ENCODE assay signal across 27 mouse cellular contexts in the genomic region with DNA sequence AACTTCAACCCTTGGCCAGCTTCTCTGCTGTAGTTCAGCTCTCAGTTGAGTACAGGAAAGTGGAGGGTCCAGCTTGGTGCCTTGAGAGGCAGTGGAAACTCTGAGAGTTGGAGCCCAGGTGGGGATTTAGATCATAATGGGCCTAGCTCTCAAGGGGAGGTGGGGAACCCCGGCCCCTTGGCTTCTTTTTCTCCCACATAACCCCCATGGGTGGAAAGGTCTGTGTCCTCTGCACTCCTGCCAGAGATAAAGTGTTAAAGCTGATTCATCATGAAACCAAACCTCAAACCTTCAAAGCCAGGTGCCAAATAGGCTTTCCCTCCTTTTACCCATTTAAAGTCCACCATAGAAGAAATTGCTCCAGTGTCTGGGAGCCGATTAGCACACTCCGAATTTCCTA. TPM values are rescaled to one million over a fixed set of nuclear protein-coding genes. Genes with fewer than 3 reads are reported as not detected.
DNase-seq lines count a peak whose midpoint lies in the region; ATAC-seq and TF ChIP-seq lines count a peak whose summit lies in the region.
"Had no signal": no experiment of that assay in that cellular context is flagged by ENCODE, and none has a peak within 500 bp of the region (broad histone marks: within the 10 kb centered on the region; RNA-seq: fewer than 3 reads in every experiment).

No protein-coding gene starts in this region.

- TF ChIP-seq EP300 in CH12.LX (IDR thresholded peaks at IDR 0.05; ENCODE audit: low read length), result peak; percentile 74

- H3K9me3 ChIP-seq in megakaryocyte, embryonic 14.5 days, result no peaks in the 10 kb centered on the region
- no peaks in the 10 kb centered on the region for H3K9me3 ChIP-seq in CH12.LX (replicated peaks; ENCODE audit: low read length)
- H3K9me3 ChIP-seq: G1E had no signal

- TF ChIP-seq CTCF in CH12.LX (conservative IDR thresholded peaks at IDR 0.05 in 1 of 2, IDR thresholded peaks at IDR 0.05 in 1 of 2; ENCODE audit: low read depth in 2 of 2, low read length in 2 of 2), result no peak
- no peak for TF ChIP-seq CTCF in embryonic fibroblast, embryonic 13.5 days (IDR thresholded peaks at IDR 0.05; ENCODE audit: borderline replicate concordance, insufficient read depth, low read length)

- H3K27me3 ChIP-seq in megakaryocyte, embryonic 14.5 days (replicated peaks), result no peaks in the 10 kb centered on the region
- no peaks in the 10 kb centered on the region for H3K27me3 ChIP-seq in CH12.LX (replicated peaks)
- H3K27me3 ChIP-seq: Patski had no signal

- no peak for ATAC-seq in megakaryocyte, adult 5-6 weeks (ENCODE audit: poor library complexity, severe bottlenecking)
- ATAC-seq: activated CD4-positive, CD25-positive, alpha-beta regulatory T cell, adult 4 months; CD4-positive, CD25-positive, alpha-beta regulatory T cell, adult 4 months; Patski had no signal

- intact Hi-C loops in left cerebral cortex, postnatal 25 days (cut with DNase I), result no loop called here

- H3K4me2 ChIP-seq in CH12.LX (ENCODE audit: insufficient read depth, low read depth, poor library complexity, severe bottlenecking), result peak overlapping the region; percentile 44

- peaks cover 9% of the 10 kb centered on the region for H3K36me3 ChIP-seq in megakaryocyte, embryonic 14.5 days (replicated peaks; ENCODE audit: low read length)
- no peaks in the 10 kb centered on the region for H3K36me3 ChIP-seq in CH12.LX (replicated peaks in 1 of 2; ENCODE audit: control insufficient read depth in 1 of 2, insufficient read depth in 1 of 2, low read length in 1 of 2)
- H3K36me3 ChIP-seq: G1E had no signal

- no peaks in the 10 kb centered on the region for H3K79me2 ChIP-seq in CH12.LX (replicated peaks; ENCODE audit: control insufficient read depth, extremely low read depth, insufficient read depth, poor library complexity, severe bottlenecking)

- H3K4me3 ChIP-seq in megakaryocyte, embryonic 14.5 days (replicated peaks), result peak overlapping the region; percentile 59
- no peak overlapping the region for H3K4me3 ChIP-seq in CH12.LX (replicated peaks in 1 of 3; ENCODE audit: low read depth in 2 of 3, low read length in 2 of 3, poor library complexity in 1 of 3)
- no peak overlapping the region for H3K4me3 ChIP-seq in embryonic fibroblast, embryonic 13.5 days (ENCODE audit: insufficient read depth, low read length)

- dilution Hi-C loops in CH12.LX (cut with MboI; ENCODE audit: extremely low pct_ligation_motif_present, extremely low pct_unique_long_range_greater_than_20kb, low sequenced_read_pairs), result no loop called here

- H3K9ac ChIP-seq in CH12.LX (ENCODE audit: insufficient read depth, low read depth), result no peak overlapping the region

- H3K27ac ChIP-seq in CH12.LX (ENCODE audit: insufficient read depth, low read depth), result no peak overlapping the region
- H3K27ac ChIP-seq in embryonic fibroblast, embryonic 13.5 days (ENCODE audit: insufficient read depth, low read length), result peak overlapping the region; percentile 65; the same call in 1 of the 2 replicates

- peak; percentile 67 for DNase-seq in CH12.LX (ENCODE audit: extremely low read depth)
- no peak for DNase-seq in layer of hippocampus, adult 18-20 months (ENCODE audit: low spot score in 2 of 2)
- no peak for DNase-seq in left cerebral cortex, postnatal 25 days (ENCODE audit: low spot score in 2 of 2)
- DNase-seq: adrenal gland, adult 2 months; adrenal gland, adult 8-10 months; adrenal gland, postnatal 10 days; adrenal gland, postnatal 14 days; adrenal gland, postnatal 25 days; adrenal gland, postnatal 36 days; B cell, adult 2 months; cerebellum, adult 11 months; cerebellum, adult 11-12 months; cerebellum, adult 18-20 months; cerebellum, adult 2 months had no signal

- H3K4me1 ChIP-seq in megakaryocyte, embryonic 14.5 days, result peaks cover 79% of the 10 kb centered on the region
- peaks cover 2 to 39% of the 10 kb centered on the region in 2 experiments; a peak in 3 of 4 replicates for H3K4me1 ChIP-seq in CH12.LX (ENCODE audit: control insufficient read depth in 1 of 2, insufficient read depth in 2 of 2)
- H3K4me1 ChIP-seq in embryonic fibroblast, embryonic 13.5 days (ENCODE audit: control insufficient read depth, insufficient read depth, low read length), result peaks cover 16% of the 10 kb centered on the region; the same call in 1 of the 2 replicates

- TF ChIP-seq RAD21 in CH12.LX (IDR thresholded peaks at IDR 0.05; ENCODE audit: low read depth, low read length), result no peak

- in situ Hi-C loops in CH12.LX (cut with MboI; ENCODE audit: low pct_ligation_motif_present, low pct_unique_long_range_greater_than_20kb, low sequenced_read_pairs), result no loop called here

- no peak for TF ChIP-seq POLR2A in CH12.LX (IDR thresholded peaks at IDR 0.05; ENCODE audit: low read depth, low read length)
- TF ChIP-seq POLR2A in embryonic fibroblast, embryonic 13.5 days (IDR thresholded peaks at IDR 0.05; ENCODE audit: low read depth, low read length), result peak; percentile 51; the same call in 1 of the 2 replicates

TF ChIP-seq in CH12.LX, 34 proteins besides CTCF, POLR2A, EP300 and RAD21:
- TF ChIP-seq MAFK (IDR thresholded peaks at IDR 0.05; ENCODE audit: insufficient replicate concordance, low read length), result no peak
- TF ChIP-seq TCF12 (IDR thresholded peaks at IDR 0.05; ENCODE audit: low read depth, low read length), result 0 out of 2 replicates have a peak, but pooled peaks have one; percentile 17
- TF ChIP-seq UBTF (IDR thresholded peaks at IDR 0.05; ENCODE audit: low read depth, low read length), result no peak
- TF ChIP-seq JUND (conservative IDR thresholded peaks at IDR 0.05; ENCODE audit: low read depth, low read length), result peak; percentile 56
- TF ChIP-seq IRF4 (IDR thresholded peaks at IDR 0.05; ENCODE audit: low read depth, low read length), result peak; percentile 43; the same call in 1 of the 2 replicates
- TF ChIP-seq ETS1 (conservative IDR thresholded peaks at IDR 0.05; ENCODE audit: low read depth, low read length), result peak; percentile 64

RNA-seq across cellular contexts. Expression of a gene that starts 2.7 kb away (rescaled TPM):
- polyA plus RNA-seq in megakaryocyte, embryonic 14.5 days (2012; ENCODE audit: insufficient read depth, low replicate concordance), result 0.36 TPM in 1 of 2 replicates, not detected in the other
- not detected in 2 replicates for total RNA-seq in megakaryocyte, adult 5-6 weeks (2015)
- total RNA-seq in megakaryocyte, adult 5-6 weeks (2017), result not detected in 2 replicates
- total RNA-seq in CH12.LX (2012; rRNA removed) (not detected in 2 replicates), CH12.LX (2014; rRNA removed) (not detected in 2 replicates)
- not detected in 2 replicates for polyA plus RNA-seq in CH12.LX (2012; ENCODE audit: insufficient read length, low read depth)
- polyA plus RNA-seq in embryonic fibroblast, embryonic 13.5 days (2011; ENCODE audit: insufficient read length, low read depth, missing spikeins), result 61.8 and 135 TPM in 2 replicates
- under 1 TPM; 0.56 to 0.67 TPM for total RNA-seq in layer of hippocampus, adult 18-20 months (2021)
- total RNA-seq in left cerebral cortex, postnatal 25 days (2021), result not detected
- total RNA-seq: adrenal gland, adult 18-20 months; adrenal gland, adult 2 months; adrenal gland, adult 8-10 months; adrenal gland, postnatal 10 days; adrenal gland, postnatal 14 days; adrenal gland, postnatal 25 days; adrenal gland, postnatal 36 days; adrenal gland, postnatal 4 days; G1E; MEL had no signal
- polyA plus RNA-seq: activated CD4-positive, CD25-positive, alpha-beta regulatory T cell, adult 4 months; adrenal gland, adult 2 months; CD4-positive, CD25-positive, alpha-beta regulatory T cell, adult 4 months; G1E had no signal

RNA-seq across cellular contexts. Expression of a gene that starts 6.5 kb away (rescaled TPM):
- 127 and 345 TPM in 2 replicates for polyA plus RNA-seq in megakaryocyte, embryonic 14.5 days (2012; ENCODE audit: insufficient read depth, low replicate concordance)
- 0.56 and 0.64 TPM in 2 replicates for total RNA-seq in megakaryocyte, adult 5-6 weeks (2015)
- 0.26 TPM in 1 of 2 replicates, not detected in the other for total RNA-seq in megakaryocyte, adult 5-6 weeks (2017)
- total RNA-seq in CH12.LX (2012; rRNA removed) (not detected in 2 replicates), CH12.LX (2014; rRNA removed) (not detected in 2 replicates)
- polyA plus RNA-seq in CH12.LX (2012; ENCODE audit: insufficient read length, low read depth), result not detected in 2 replicates
- 23.5 and 40.7 TPM in 2 replicates for polyA plus RNA-seq in embryonic fibroblast, embryonic 13.5 days (2011; ENCODE audit: insufficient read length, low read depth, missing spikeins)
- total RNA-seq in layer of hippocampus, adult 18-20 months (2021), result under 1 TPM in 1 of 2 experiments, not detected in 1; 0.41 TPM
- total RNA-seq in left cerebral cortex, postnatal 25 days (2021), result under 1 TPM; 0.32 to 0.46 TPM
- polyA plus RNA-seq: activated CD4-positive, CD25-positive, alpha-beta regulatory T cell, adult 4 months; CD4-positive, CD25-positive, alpha-beta regulatory T cell, adult 4 months had no signal

RNA-seq across cellular contexts. Expression of a gene that starts 10.4 kb away (rescaled TPM):
- 1,238 and 4,927 TPM in 2 replicates for polyA plus RNA-seq in megakaryocyte, embryonic 14.5 days (2012; ENCODE audit: insufficient read depth, low replicate concordance)
- total RNA-seq in megakaryocyte, adult 5-6 weeks (2015), result 1.5 and 6.3 TPM in 2 replicates
- 0.99 TPM in 1 of 2 replicates, not detected in the other for total RNA-seq in megakaryocyte, adult 5-6 weeks (2017)
- total RNA-seq in CH12.LX (2012; rRNA removed), result not detected in 2 replicates
- not detected in 2 replicates for total RNA-seq in CH12.LX (2014; rRNA removed)
- not detected in 2 replicates for polyA plus RNA-seq in CH12.LX (2012; ENCODE audit: insufficient read length, low read depth)
- 3.6 TPM in 1 of 2 replicates, not detected in the other for polyA plus RNA-seq in embryonic fibroblast, embryonic 13.5 days (2011; ENCODE audit: insufficient read length, low read depth, missing spikeins)
- total RNA-seq in layer of hippocampus, adult 18-20 months (2021), result 1 to 10 TPM; 1.2 to 1.4 TPM
- total RNA-seq in left cerebral cortex, postnatal 25 days (2021), result 1 to 10 TPM; 2.2 to 5.3 TPM
- total RNA-seq: ES-E14 had no signal
- polyA plus RNA-seq: activated CD4-positive, CD25-positive, alpha-beta regulatory T cell, adult 4 months; C2C12; CD4-positive, CD25-positive, alpha-beta regulatory T cell, adult 4 months; Patski had no signal

RNA-seq across cellular contexts. Expression of a gene that starts 24.1 kb away (rescaled TPM):
- polyA plus RNA-seq in megakaryocyte, embryonic 14.5 days (2012; ENCODE audit: insufficient read depth, low replicate concordance), result 13.4 and 15.8 TPM in 2 replicates
- not detected in 2 replicates for total RNA-seq in megakaryocyte, adult 5-6 weeks (2015)
- total RNA-seq in megakaryocyte, adult 5-6 weeks (2017), result not detected in 2 replicates
- not detected in 2 replicates for total RNA-seq in CH12.LX (2012; rRNA removed)
- not detected in 2 replicates for total RNA-seq in CH12.LX (2014; rRNA removed)
- polyA plus RNA-seq in CH12.LX (2012; ENCODE audit: insufficient read length, low read depth), result not detected in 2 replicates
- 2.5 and 2.8 TPM in 2 replicates for polyA plus RNA-seq in embryonic fibroblast, embryonic 13.5 days (2011; ENCODE audit: insufficient read length, low read depth, missing spikeins)
- under 1 TPM in 1 of 2 experiments, not detected in 1; 0.17 TPM for total RNA-seq in layer of hippocampus, adult 18-20 months (2021)
- not detected for total RNA-seq in left cerebral cortex, postnatal 25 days (2021)
- total RNA-seq: adrenal gland, adult 18-20 months; adrenal gland, adult 2 months; adrenal gland, adult 8-10 months; adrenal gland, postnatal 10 days; adrenal gland, postnatal 14 days; adrenal gland, postnatal 25 days; adrenal gland, postnatal 36 days; adrenal gland, postnatal 4 days; ES-E14; MEL had no signal
- polyA plus RNA-seq: activated CD4-positive, CD25-positive, alpha-beta regulatory T cell, adult 4 months; brain, embryonic 14.5 days; C2C12; cerebellum, adult 2 months; Patski had no signal

RNA-seq across cellular contexts. Expression of a gene that starts 32.5 kb away (rescaled TPM):
- polyA plus RNA-seq in megakaryocyte, embryonic 14.5 days (2012; ENCODE audit: insufficient read depth, low replicate concordance), result not detected in 2 replicates
- total RNA-seq in megakaryocyte, adult 5-6 weeks (2015), result not detected in 2 replicates
- total RNA-seq in megakaryocyte, adult 5-6 weeks (2017), result not detected in 2 replicates
- total RNA-seq in CH12.LX (2012; rRNA removed) (not detected in 2 replicates), CH12.LX (2014; rRNA removed) (not detected in 2 replicates)
- polyA plus RNA-seq in CH12.LX (2012; ENCODE audit: insufficient read length, low read depth), result not detected in 2 replicates
- polyA plus RNA-seq in embryonic fibroblast, embryonic 13.5 days (2011; ENCODE audit: insufficient read length, low read depth, missing spikeins), result 0.85 and 3.5 TPM in 2 replicates
- not detected for total RNA-seq in layer of hippocampus, adult 18-20 months (2021)
- total RNA-seq in left cerebral cortex, postnatal 25 days (2021), result not detected
- total RNA-seq: adrenal gland, adult 18-20 months; adrenal gland, adult 2 months; adrenal gland, adult 8-10 months; adrenal gland, postnatal 10 days; adrenal gland, postnatal 14 days; adrenal gland, postnatal 25 days; adrenal gland, postnatal 36 days; adrenal gland, postnatal 4 days; ES-E14; MEL had no signal
- polyA plus RNA-seq: activated CD4-positive, CD25-positive, alpha-beta regulatory T cell, adult 4 months; adrenal gland, adult 2 months; brain, embryonic 14.5 days; C2C12; CD4-positive, CD25-positive, alpha-beta regulatory T cell, adult 4 months; cerebellum, adult 2 months; G1E had no signal
